Mouse (Mus musculus) T-cell, adult 2 months (primary cell): Measurements from ENCODE around the gene Fkbp15.
"Not testable (repeated sequence)": the region's sequence is repeated elsewhere in the genome, so short reads cannot be mapped to it uniquely, and the experiment has no call there.

Source experiments
- DNase-seq: peaks from one replicate; pipeline ENCODE4 v3.0.0; 2022; ENCODE audit warnings: low spot score

Fkbp15 gene

GRCm38 (mm10) chr4:62282969-62283368 lies 77.4 kb downstream of the Fkbp15 start:
- no peak for DNase-seq

GRCm38 (mm10) chr4:62281319-62281718 lies 79.0 kb downstream of the Fkbp15 start:
- no peak for DNase-seq

- DNase-seq: no peak
Observed at GRCm38 (mm10) chr4:62278081-62278480, 82.3 kb downstream of the Fkbp15 start.

GRCm38 (mm10) chr4:62277222-62277621 lies 83.1 kb downstream of the Fkbp15 start:
- DNase-seq: no peak

GRCm38 (mm10) chr4:62276642-62277041 lies 83.7 kb downstream of the Fkbp15 start:
- no peak for DNase-seq

GRCm38 (mm10) chr4:62274841-62275536 lies 85.4 kb downstream of the Fkbp15 start:
- DNase-seq: no peak

- no peak for DNase-seq
Observed at GRCm38 (mm10) chr4:62273916-62274315, 86.4 kb downstream of the Fkbp15 start.

GRCm38 (mm10) chr4:62272696-62273095 lies 87.7 kb downstream of the Fkbp15 start:
- no peak for DNase-seq

- no peak for DNase-seq
Observed at GRCm38 (mm10) chr4:62267101-62267500, 93.2 kb downstream of the Fkbp15 start.

GRCm38 (mm10) chr4:62266016-62266415 lies 94.3 kb downstream of the Fkbp15 start:
- not testable (repeated sequence) for DNase-seq

- no peak for DNase-seq
Observed at GRCm38 (mm10) chr4:62265154-62265836, 95.1 kb downstream of the Fkbp15 start.

- no peak for DNase-seq
Observed at GRCm38 (mm10) chr4:62263133-62263844, 97.1 kb downstream of the Fkbp15 start.

GRCm38 (mm10) chr4:62262276-62262675 lies 98.1 kb downstream of the Fkbp15 start, which contains the start of gene Slc31a2:
Gene Slc31a2 (plus strand): TSS chr4:62262562.
- DNase-seq: no peak

- DNase-seq: no peak
Observed at GRCm38 (mm10) chr4:62256931-62257330, 103.4 kb downstream of the Fkbp15 start.

- no peak for DNase-seq
Observed at GRCm38 (mm10) chr4:62254551-62254950, 105.8 kb downstream of the Fkbp15 start.

GRCm38 (mm10) chr4:62251776-62252175 lies 108.6 kb downstream of the Fkbp15 start:
- DNase-seq: no peak

GRCm38 (mm10) chr4:62250896-62251544 lies 109.3 kb downstream of the Fkbp15 start:
- DNase-seq: no peak
